Mouse (Mus musculus) thymus, adult 2 months (tissue): ENCODE data around the gene Ccdc125.

Experiments used
- CTCF ChIP-seq: fragments of 200-500 bp; IDR thresholded peaks from 2 replicates; pipeline ENCODE4 v1.5.1; 2012; ENCODE audit warnings: mild to moderate bottlenecking, control low read depth, low read length, moderate library complexity, borderline replicate concordance; ENCODE audit not compliant: control insufficient read depth, poor library complexity, insufficient read depth; ENCODE audit errors: extremely low read depth
- POLR2A ChIP-seq: fragments of 200-500 bp; IDR thresholded peaks from 2 replicates; pipeline ENCODE4 v1.6.1; 2012; ENCODE audit warnings: mild to moderate bottlenecking, low read length, control low read depth, moderate library complexity; ENCODE audit not compliant: control insufficient read depth, poor library complexity, insufficient read depth; ENCODE audit errors: extremely low read depth

DNA sequence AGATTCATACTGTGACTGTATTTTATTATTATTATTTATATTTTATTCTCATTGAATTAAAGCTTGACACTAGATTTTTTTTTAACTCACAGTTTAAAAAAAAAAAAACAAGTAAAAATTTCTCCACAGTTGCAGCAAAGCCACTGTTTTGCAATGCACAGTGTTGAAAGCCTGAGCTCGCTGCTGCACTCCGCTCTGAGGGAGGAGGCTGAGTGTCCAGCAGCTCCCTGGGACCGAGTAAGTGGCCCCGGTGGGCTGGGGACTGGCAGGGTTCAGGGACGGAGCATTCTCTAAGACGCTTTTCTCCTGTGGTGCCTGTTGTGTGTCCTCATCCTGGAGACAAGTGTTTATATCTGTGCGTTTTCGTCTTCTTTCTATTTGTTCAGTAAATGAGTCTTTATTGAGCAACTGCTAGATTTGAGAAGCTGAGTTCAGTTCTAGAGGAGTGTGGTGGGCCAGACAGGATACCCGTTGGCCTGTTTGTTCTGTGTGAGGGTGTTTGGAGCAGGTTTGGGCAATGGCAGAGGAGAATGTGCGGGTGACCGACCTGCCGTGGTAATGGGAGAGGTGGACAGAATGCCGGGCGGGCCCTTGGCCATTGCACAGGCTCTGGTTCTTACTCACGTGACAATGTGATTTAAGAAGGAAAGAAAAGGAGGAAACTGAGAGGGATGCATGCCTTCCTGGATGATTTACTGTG, 6.6 kb downstream of the Ccdc125 start:
- TF ChIP-seq CTCF: no peak
- no peak for TF ChIP-seq POLR2A
